Mouse (Mus musculus) right cerebral cortex, adult 2 months (tissue): Measurements from ENCODE around the gene St3gal4.
"Not testable (repeated sequence)": the region's sequence is repeated elsewhere in the genome, so short reads cannot be mapped to it uniquely, and the experiment has no call there.

ENCODE experiments used
- DNase-seq, 2 experiments: peaks; one replicate each; pipeline ENCODE4 v3.0.0; 2021 to 2022; ENCODE audit warnings: low spot score in 2 of 2

The St3gal4 gene

GRCm38 (mm10) chr9:35119168-35119567, at the start of gene St3gal4:
Gene St3gal4, minus strand, starts transcription at chr9:35119268.
- no peak for DNase-seq

GRCm38 (mm10) chr9:35166798-35167635, 47.9 kb upstream of the St3gal4 start:
- no peak for DNase-seq

- no peak for DNase-seq
These were observed 47.2 kb upstream of the St3gal4 start for GRCm38 (mm10) chr9:35166144-35166797.

- DNase-seq: no peak
These were observed 45.2 kb upstream of the St3gal4 start for GRCm38 (mm10) chr9:35164142-35164874.

- DNase-seq: no peak
These were observed 44.1 kb upstream of the St3gal4 start for GRCm38 (mm10) chr9:35163011-35163690.

- DNase-seq: no peak
These were observed 42.7 kb upstream of the St3gal4 start for GRCm38 (mm10) chr9:35161721-35162120.

GRCm38 (mm10) chr9:35160662-35161061, 41.6 kb upstream of the St3gal4 start:
- DNase-seq: no peak

GRCm38 (mm10) chr9:35158477-35158876, 39.4 kb upstream of the St3gal4 start:
- DNase-seq: no peak

GRCm38 (mm10) chr9:35156862-35157261, 37.8 kb upstream of the St3gal4 start:
- DNase-seq: no peak

GRCm38 (mm10) chr9:35156002-35156710, 37.1 kb upstream of the St3gal4 start:
- peak in 1 of 2 experiments; percentile 33 for DNase-seq

- no peak for DNase-seq
These were observed 33.9 kb upstream of the St3gal4 start for GRCm38 (mm10) chr9:35152923-35153322.

- DNase-seq: not testable (repeated sequence)
These were observed 29.8 kb upstream of the St3gal4 start for GRCm38 (mm10) chr9:35148822-35149221.

GRCm38 (mm10) chr9:35147261-35147660, 28.2 kb upstream of the St3gal4 start:
- not testable (repeated sequence) for DNase-seq

GRCm38 (mm10) chr9:35145829-35146228, 26.8 kb upstream of the St3gal4 start:
- DNase-seq: no peak

GRCm38 (mm10) chr9:35145118-35145517, 26.1 kb upstream of the St3gal4 start:
- no peak for DNase-seq

GRCm38 (mm10) chr9:35142221-35142620, 23.2 kb upstream of the St3gal4 start:
- no peak for DNase-seq

GRCm38 (mm10) chr9:35139231-35139744, 20.2 kb upstream of the St3gal4 start:
- no peak for DNase-seq

- DNase-seq: no peak
These were observed 19.0 kb upstream of the St3gal4 start for GRCm38 (mm10) chr9:35138029-35138428.

- DNase-seq: peak; percentile 38 to 44
These were observed 16.5 kb upstream of the St3gal4 start for GRCm38 (mm10) chr9:35135575-35135974.

GRCm38 (mm10) chr9:35131637-35132397, 12.7 kb upstream of the St3gal4 start:
- DNase-seq: peak; percentile 43 to 63
